Mouse (Mus musculus) yolk sac, embryonic 10.5 days (tissue): ENCODE data around the gene Arl8a.

ENCODE experiments used
- DNase-seq: peaks from one replicate; pipeline ENCODE4 v3.0.0-alpha.2; 2017; ENCODE audit warnings: low spot score

The Arl8a gene

DNA sequence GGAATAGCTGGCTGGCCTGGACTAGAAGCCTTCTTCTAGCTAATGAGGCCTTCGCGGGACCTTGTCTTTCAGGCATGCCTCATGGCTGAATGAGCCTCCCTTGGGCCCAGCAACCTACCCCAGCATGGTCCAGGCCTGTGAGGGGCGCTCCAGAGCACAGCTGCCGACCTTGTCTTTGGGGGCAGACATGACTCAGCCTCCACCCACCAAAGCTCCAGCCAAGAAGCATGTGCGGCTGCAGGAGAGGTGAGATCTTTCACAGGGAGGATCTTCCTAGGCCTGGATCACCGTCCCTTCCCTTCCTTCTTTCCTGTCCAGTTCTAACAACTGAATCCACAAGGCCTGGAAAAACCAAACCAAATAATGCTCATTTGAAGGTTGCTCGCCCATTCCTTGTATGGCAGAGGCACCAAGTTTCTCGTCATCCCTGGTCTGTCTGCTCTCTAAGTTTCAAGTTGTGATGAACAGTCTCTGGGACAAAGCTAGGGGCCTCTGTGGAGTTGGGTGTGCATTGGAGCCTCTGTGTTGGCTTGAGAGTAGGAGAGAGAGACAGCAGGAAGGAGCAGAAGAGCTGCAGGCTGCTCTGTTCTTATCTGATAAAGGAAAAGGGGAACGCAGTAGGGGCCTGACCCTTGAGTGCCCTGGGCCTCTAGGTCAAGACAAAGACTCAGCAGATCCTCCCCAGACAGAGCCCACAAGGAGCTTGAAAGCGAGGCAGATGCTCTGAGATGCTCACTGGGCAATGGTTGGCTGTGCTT, 12.8 kb upstream of the Arl8a start:
- no peak for DNase-seq

DNA sequence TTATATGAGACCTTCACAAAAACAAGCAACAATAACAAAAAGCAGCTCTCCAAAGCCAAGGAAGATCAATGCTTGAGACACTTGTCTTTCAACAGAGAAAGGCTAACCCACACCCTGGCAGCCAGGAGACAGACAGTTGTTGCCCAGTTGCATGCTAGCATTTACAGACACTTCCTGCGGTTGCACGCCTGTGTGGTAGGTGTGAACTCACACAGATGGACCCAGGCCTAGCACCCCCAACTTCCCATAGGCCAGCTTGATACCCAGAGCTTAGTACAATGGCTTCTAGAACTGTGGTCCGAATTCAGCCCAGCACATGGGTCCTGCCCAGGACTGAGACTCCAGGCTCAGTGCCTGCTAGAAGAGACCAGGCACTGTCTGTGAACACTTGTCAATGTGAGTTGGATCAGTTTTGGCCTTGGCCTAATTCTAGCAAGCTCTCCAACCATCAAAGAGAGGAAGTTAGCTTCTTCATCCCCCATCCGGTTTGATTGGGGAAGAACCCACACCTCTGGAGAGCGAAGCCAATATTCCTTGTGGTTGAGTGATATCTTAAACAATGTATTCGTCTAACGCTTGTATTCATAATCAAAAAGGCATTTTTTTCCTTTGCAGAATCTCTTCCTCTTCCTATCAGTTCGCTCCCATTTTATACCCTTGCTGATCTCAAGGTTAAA, 11.4 kb upstream of the Arl8a start:
- no peak for DNase-seq

DNA sequence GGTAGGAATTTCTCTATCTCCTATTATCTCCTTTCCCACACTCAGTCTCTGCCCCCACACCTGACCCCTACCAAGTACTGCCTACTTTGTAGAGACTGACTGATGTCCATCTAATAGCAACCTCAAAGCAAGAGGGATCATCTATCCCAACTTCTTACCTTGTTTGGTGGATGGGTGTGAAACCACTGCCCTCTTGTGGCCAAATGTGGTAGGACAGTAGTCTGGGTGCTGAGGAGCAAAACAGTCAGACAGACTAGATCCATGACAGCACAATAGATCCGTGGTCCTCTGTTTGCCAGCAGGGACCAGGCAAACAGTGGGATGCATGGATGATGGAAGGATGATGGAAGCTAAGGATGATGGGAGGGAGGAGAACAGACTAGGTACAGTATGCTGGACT, 10.1 kb upstream of the Arl8a start:
- peak; percentile 57 for DNase-seq

DNA sequence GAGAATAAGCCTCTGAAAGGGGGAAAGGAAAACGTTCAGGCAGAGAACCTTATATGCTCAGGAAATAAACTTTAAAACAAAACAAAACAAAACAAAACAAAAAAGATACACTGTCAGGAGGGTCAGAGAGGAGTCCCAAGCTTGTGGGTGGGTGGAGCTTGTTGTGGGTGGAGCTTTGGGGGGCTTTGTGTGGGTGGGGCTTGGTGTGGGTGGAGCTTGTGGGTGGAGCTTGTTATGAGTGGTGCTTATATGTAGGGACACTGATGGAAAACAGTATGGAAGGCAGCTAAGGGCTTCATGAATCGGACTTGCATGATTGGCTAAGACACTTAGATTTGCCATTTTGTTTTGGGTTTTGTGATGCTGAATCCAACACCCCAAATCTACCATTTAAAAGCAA, 6.7 kb upstream of the Arl8a start:
- no peak for DNase-seq

DNA sequence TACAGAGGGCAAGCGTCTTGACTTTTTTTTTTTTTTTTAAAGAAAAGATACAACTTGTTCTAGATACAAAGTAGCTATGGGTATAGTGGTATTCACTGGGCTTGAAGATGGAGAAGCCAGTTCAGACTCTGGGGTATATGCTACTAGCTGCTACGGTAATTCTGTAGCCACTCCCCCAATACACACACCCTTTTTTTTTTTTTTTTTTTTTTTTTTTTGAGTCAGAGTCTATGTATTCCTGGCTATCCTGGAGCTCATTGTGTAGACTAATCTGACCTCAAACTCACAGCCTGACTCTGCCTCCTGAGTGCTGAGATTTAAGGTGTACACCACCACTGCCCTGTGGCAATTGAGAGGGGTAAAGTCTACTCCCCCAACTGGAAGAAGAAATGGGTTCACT, 4.2 kb upstream of the Arl8a start:
- no peak for DNase-seq

DNA sequence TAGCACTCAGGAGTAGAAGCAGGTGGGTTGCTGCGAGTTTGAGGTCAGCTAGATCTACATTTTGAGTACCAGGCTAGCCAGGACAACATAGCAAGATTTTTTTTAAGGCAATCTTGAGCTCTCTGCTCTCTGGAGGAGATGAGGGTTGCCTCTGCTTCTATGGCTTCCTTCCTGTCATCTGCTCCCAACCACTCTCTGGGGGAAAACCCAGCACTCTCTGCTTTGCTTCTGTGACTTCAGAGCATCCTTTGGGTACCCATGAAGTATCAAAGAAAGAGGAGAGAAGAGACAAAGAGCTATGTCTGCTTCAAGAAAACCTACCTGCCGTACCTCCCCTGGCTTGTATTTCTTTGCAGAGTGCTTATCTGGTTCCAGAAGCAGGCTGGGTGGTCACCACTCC, 2.7 kb upstream of the Arl8a start:
- DNase-seq = no peak

DNA sequence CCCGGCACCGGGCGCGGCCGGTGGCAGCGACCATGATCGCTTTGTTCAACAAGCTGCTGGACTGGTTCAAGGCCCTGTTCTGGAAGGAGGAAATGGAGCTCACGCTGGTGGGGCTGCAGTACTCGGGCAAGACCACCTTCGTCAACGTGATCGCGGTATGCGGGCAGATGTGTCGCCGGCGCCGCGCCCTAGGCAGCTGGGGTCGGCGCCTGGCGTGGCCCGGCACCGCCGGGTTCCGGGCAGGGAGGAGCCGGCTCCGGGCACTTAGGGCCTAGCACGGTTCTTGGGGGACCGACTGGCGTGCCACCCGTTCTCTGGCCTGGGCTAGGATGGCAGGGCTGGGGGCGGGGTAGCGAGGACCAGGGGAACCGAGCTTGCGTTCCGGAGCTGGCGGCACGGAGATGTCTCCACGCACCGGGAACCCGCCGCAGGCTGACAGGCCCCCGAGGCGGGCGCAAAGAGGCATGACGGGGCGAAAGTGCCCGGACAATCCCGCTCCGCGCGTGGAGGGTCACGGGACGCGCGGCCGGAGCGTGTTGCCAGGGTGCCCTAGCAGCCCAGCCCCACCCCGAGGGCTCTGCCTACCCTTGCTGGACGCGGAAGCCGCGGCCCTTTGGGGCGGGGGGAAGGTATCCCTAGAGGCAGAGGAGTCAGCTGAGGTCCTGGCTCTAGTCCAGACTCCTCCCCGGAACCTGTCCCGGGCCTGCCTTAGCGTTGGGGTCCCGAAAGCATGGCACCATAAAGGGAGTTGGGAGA, 500 bp downstream of the Arl8a start:
- DNase-seq = peak; percentile 78

DNA sequence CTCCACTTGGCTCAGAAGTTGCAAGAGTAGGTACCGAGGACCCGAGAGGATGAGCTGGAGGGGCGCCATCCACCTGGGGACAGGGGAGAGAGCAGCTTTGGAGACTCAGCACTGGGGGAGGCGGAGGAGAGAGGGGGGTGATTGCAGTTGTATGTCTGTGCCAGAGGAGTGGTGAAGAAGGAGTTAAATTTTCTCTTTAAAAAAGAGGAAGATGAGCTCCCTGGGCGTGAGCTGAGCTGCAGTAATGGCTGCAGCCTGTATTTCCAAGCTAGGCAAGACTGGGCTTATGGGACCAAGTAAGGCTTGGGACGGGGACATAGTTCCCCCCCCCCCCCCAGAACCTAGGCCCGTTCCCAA, 1.1 kb downstream of the Arl8a start:
- DNase-seq = no peak

DNA sequence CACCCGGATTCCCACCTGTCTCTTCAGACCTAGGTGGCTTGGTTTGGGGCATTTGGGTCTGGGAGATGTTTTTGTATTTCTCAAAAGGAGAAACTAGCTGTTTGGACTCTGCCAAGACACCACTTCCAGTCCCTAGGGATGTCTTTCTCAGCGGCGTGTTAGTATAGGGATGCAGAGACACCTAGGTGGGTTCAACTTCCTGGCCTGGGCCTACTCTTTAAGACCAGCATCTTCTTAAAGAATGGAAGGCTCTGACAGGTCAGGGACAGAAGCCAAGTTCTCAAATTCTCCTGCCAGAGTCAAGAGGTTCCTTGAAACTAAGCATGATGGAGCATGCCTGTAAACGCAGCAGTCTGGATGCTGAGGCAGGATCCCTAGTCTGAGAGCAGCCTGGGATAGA, 1.9 kb downstream of the Arl8a start:
- no peak for DNase-seq

DNA sequence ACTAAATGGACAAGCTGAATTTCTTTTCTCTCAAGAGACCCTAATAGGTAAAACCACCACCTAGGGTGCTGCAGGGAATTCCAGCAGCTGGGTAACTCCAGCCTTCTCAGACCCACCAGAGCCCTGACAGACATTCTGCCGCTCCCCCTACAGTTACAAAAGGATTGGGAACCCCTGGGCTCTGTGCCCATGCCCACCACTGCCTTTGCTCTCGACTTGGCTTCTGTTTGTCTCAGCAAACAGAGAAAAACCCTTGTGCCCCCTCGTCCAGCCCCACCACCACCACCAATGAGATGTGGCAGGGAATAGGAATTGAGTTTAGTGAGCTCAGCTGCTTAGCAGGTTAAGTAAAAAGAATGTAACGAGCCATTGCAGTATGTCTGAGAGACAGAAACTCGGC, 2.4 kb downstream of the Arl8a start:
- DNase-seq = no peak

DNA sequence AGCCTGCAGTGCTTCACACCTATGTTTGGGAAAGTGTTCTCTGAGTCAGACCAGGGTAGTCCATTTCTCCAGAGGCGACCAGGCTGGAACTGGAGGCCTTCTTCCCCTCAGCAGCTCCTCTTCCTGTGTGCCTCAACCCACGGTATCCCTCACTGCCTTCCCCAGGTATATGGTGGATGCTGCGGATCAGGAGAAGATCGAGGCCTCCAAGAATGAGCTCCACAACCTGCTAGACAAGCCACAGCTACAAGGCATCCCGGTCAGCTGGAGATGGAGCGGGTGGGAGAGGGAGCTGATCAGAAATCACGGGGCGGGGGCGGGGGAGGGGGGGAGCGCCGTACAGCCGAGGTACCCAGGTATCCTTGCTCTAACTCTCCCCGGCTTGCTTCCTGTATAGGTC, 7.4 kb downstream of the Arl8a start:
- no peak for DNase-seq

DNA sequence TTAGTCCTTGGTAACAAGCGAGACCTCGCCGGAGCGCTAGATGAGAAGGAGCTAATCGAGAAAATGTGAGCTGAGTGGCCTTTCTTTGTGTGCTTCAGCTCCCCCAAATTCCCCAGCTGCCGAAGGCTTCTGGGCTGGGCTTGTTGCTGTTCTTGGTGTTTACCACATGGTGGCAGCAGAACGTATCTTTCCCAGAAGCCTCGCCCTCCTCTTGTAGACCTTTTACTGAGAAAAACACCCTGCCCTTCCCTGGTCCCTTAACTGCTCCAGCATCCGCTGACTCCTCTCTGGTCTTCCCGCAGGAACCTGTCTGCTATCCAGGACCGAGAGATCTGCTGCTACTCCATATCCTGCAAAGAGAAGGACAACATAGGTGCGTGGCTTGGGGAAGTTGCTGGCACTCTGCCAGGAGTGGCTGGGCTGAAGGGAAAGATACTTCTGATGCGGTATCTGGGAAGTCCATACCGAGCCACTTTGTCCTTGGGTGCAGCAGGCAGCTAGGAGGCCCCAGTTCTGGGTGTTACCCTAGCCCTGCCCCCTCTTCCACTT, 7.9 kb downstream of the Arl8a start:
- peak; percentile 68 for DNase-seq

DNA sequence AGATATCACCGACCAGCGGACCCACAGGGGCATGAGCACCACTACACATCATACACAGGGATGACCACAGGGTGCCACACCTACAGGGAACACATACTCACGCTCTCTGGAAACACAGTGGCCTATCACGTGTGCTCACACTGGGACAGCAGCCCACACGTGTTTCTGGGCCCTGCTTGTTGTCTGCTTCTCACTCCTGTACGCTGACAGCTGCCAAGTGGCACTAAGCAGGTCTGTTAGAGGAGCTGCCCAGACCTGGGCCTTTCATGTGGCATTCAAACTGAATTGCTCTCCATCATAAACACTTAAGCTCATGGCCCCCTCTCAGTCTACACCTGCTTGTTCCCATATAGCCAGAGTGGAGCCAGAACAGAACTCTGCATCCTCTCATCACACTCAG, 9.7 kb downstream of the Arl8a start:
- DNase-seq = no peak

DNA sequence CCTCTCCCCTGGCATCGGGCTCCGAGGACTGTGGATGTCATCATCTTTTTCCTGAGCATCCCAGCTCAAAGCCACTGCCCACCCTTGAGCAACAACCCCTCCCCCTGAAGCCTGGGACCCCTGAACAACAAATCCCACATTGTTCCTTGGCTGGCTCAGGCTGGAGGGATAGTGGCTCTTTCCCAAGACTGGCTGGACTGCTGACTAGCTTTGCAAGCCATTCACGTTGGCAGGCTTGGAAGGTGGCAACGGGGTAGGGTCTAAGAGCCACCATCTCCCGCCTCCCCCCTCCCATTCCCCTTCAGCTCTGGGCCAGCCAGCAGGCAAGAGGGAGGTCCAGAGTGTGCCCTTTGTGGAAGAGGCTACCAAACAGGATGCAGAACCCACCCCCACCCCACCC, 12.0 kb downstream of the Arl8a start:
- no peak for DNase-seq

DNA sequence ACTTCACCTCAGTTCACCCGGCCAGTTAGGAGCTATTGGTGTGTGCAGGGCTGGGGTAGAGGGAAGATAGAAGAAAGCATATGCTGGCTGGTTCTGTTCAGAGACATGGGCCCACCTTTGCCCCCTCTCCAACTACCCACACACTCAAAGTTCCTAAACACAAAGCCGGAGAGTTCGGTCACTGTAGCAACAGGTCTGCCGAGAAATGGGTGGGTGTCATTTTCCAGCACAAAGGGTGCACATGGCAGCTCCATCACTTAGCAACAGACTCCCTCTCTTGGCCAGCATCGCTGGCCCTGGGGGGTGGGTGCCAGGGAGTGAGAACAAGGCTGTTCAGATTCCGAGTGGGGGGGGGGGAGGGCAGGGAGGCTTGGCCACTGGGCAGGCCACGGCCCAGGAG, 12.4 kb downstream of the Arl8a start:
- DNase-seq = no peak

DNA sequence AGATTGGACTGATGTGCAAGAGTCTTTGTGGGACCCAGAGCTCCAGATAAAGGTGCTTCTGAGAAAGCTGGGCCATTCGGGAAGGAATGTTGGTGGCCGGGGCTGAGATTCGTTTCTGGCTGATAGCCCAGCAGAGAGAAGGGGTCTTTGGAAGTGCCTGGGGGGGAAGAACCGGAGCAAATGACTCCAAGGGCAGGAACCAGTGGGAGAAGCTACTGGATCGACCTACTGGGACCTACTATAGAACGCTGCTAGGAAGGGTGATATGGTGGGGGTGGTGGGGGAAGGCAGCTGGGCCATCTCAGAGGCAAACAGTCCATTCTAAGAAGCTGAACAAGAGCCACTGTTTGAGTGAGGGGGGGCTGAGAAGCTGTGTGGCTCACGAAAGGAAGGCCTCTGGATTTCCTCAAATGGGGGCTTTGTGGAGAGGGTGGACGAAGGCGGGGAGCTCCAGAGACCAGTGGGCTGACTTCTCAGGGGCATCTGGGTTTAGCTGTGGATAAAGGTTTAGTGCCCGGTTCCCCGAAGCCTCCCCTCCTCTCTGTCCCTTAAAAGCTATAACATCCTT, 13.0 kb downstream of the Arl8a start:
- no peak for DNase-seq

DNA sequence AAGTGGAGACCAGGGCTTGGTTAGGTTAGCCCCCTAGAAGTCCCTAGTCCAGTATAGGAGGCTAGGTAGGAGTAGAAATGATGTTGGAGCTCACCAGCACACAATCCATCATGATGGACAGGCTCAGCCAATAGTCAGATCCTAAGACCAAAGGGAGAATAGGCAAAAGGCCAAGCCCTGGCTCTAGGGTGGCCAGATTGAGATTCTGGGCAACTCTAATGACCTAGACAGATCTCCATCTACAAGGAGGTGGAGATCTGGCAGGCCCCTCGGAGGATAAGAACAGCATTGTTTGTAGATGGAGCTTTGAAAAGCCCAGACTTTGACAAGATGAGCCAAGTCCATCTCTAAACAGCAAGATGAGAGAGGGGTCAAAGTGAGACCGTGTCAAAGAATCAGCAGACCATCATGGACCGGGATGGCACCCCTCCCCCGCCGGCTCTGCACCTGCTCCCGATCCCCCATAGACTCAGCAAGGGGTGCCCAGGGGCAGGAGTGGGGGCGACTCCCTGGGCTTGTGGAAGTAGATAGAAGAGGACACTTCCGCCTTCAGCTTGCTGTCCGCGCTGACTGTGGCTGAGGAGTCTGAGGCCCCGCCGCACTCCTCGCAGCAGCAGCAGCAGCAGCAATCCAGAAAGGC, 13.9 kb downstream of the Arl8a start:
- DNase-seq = no peak

DNA sequence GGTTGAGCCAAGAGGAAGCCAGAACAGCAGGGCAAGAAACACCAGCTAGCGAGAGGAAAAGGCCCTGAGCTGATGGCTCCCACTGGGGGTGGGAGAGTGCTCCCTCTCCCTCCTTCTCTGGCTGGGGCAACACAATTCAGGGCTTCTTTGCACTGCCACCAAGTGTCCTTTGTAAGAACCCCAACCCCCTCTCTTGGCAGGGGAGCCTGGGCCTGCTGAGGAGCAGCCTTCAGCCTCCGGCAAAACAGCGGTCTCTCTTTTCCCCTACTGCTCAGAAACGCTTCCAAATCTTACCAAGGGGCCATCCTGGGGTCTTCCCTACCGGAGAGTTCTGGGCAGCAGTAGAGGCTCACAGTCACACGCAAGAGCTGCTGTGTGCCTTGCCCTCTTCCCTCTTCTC, 16.1 kb downstream of the Arl8a start:
- no peak for DNase-seq

DNA sequence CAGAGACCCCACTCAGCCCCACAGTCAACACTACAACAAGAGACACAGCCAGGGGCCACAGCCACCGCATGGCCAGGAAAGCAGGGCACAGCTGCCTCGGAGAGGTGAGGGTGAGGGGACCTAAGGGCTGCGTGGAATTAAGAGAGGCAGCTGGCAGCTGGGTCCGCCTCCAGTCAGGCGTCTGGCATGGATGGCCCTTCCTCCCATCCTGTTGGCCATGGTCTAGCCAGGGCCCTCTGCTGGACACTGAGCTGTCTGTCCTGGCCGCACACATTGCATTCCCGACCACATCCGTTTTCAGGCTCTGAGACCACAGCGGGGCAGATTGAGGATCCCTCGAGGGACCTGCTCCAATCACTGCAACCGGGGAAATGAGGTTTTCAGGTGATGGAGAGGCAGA, 20.8 kb downstream of the Arl8a start, which contains the start of gene Gpr37l1:
Gene Gpr37l1 (minus strand): TSS at position 247 of the 400 bp plus-strand sequence.
- DNase-seq = no peak

DNA sequence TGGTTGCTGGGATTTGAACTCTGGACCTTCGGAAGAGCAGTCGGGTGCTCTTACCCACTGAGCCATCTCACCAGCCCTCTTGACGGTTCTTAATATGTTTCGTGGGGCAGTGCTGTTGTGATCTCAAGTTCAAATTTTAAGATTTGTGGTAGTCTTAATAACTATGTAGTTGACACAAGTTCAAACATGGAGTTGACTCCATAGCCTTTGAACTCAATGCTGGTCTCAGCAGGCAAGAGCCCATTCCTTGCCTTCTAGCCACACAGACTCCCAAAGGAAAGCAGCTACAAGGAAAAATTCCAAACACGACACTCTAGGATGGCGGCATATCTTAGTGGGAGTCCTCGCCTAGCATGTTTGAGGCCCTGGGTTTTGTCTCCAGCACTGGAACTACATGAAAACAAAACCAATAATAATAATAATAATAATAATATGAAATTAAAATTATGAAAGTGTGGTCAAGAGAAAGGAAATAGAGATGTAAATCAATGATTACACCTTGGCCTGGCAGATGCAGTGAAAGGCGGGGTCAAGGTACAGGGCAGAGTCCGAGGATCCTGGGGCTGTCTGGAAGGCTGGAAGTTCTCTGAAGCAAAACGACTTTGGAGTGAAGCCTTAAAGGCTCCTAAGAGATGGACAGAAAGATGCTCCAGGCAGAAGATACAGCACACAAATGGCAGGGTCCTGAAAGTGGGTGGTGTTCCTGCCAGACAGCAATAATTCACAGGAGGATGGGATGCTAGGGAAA, 22.0 kb downstream of the Arl8a start:
- no peak for DNase-seq

DNA sequence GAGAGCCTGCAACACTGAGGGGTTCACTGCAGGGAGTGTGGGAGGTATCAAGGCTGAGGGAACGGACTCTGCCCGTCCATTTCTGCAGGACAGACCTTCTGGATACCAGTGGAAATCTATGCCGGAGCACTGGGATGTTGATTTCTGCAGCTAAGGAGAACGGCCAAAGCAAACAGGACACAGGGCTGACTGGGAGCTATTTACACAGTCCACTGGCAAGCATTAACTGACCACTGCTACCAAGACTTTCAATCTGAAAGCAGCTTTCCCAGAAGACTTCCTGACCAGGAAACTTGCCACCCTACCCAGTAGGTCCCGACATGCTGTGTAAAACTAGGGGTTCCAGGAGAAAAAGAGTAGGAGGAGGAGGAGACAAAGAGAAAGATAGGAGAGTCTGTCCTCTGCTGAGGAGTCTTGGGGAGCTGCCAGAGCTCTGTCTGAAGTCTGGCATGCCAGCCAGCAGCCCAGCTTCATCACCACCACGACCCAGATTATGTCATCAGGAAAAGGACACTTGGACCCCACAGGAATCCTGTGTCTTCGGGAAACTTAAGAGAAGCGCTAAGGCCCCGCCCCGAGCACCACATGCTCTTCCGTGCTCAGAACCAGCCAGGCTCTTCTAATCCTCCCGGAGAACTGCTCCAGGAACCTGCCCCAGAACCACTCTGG, 23.1 kb downstream of the Arl8a start:
- DNase-seq = no peak
